Mouse (Mus musculus) mouse trophoblast stem cell (cell line): ENCODE measurements at regions not wholly inside any gene's neighbourhood (a gene's known extent, or its start where the extent isn't known, plus 50 kb on each side); places are given as distances from the start of the nearest gene placed in this dataset.

Experiments used
- in situ Hi-C, 2 experiments: fragments of 300-500 bp; cut with MseI, MboI; formaldehyde crosslinking; loops; 2 replicates in 1 of 2; 3 replicates in 1 of 2; pipeline ENCODE4 v1.15.1; 2025

GRCm38 (mm10) chr5:75466941-75467340 lies 107.8 kb upstream of the Kit start:
- in situ Hi-C loops: no loop called here

- in situ Hi-C loops: no loop called here
Observed at GRCm38 (mm10) chr5:75467916-75468315, 106.8 kb upstream of the Kit start.

GRCm38 (mm10) chr5:75471010-75471409 lies 103.7 kb upstream of the Kit start:
- in situ Hi-C loops: no loop called here

- in situ Hi-C loops: no loop called here
Observed at GRCm38 (mm10) chr5:75472484-75472883, 102.2 kb upstream of the Kit start.

- in situ Hi-C loops: no loop called here
Observed at GRCm38 (mm10) chr5:75475414-75475813, 99.3 kb upstream of the Kit start.

- in situ Hi-C loops: no loop called here
Observed at GRCm38 (mm10) chr5:75478499-75478898, 96.2 kb upstream of the Kit start.

GRCm38 (mm10) chr5:75479149-75479548 lies 95.6 kb upstream of the Kit start:
- in situ Hi-C loops: no loop called here

GRCm38 (mm10) chr5:75481595-75481994 lies 93.1 kb upstream of the Kit start:
- in situ Hi-C loops: no loop called here

- in situ Hi-C loops: no loop called here
Observed at GRCm38 (mm10) chr5:75484330-75484729, 90.4 kb upstream of the Kit start.

- in situ Hi-C loops: no loop called here
Observed at GRCm38 (mm10) chr5:75490806-75491205, 83.9 kb upstream of the Kit start.

GRCm38 (mm10) chr5:75494143-75494542 lies 80.6 kb upstream of the Kit start:
- in situ Hi-C loops: no loop called here

- in situ Hi-C loops: no loop called here
Observed at GRCm38 (mm10) chr5:75499053-75499452, 75.7 kb upstream of the Kit start.

GRCm38 (mm10) chr5:75499695-75500094 lies 75.0 kb upstream of the Kit start:
- in situ Hi-C loops: no loop called here

- in situ Hi-C loops: no loop called here
Observed at GRCm38 (mm10) chr5:75500654-75501416, 73.9 kb upstream of the Kit start.

- in situ Hi-C loops: no loop called here
Observed at GRCm38 (mm10) chr5:75503673-75504072, 71.0 kb upstream of the Kit start.

GRCm38 (mm10) chr5:75512521-75513422 lies 61.9 kb upstream of the Kit start:
- in situ Hi-C loops: no loop called here

- in situ Hi-C loops: no loop called here
Observed at GRCm38 (mm10) chr5:75518213-75518612, 56.5 kb upstream of the Kit start.

GRCm38 (mm10) chr5:75523041-75523678 lies 51.6 kb upstream of the Kit start:
- in situ Hi-C loops: no loop called here
